Mouse (Mus musculus): ENCODE measurements around the gene Crocc. TPM values are rescaled to one million over a fixed set of nuclear protein-coding genes. Genes with fewer than 3 reads are reported as not detected.

Gene Crocc
- polyA plus RNA-seq (2015; fragmentation: Nextera tagmentation; extraction: Ambion mirVana): 10.1 and 11.3 TPM in 2 replicates

DNA sequence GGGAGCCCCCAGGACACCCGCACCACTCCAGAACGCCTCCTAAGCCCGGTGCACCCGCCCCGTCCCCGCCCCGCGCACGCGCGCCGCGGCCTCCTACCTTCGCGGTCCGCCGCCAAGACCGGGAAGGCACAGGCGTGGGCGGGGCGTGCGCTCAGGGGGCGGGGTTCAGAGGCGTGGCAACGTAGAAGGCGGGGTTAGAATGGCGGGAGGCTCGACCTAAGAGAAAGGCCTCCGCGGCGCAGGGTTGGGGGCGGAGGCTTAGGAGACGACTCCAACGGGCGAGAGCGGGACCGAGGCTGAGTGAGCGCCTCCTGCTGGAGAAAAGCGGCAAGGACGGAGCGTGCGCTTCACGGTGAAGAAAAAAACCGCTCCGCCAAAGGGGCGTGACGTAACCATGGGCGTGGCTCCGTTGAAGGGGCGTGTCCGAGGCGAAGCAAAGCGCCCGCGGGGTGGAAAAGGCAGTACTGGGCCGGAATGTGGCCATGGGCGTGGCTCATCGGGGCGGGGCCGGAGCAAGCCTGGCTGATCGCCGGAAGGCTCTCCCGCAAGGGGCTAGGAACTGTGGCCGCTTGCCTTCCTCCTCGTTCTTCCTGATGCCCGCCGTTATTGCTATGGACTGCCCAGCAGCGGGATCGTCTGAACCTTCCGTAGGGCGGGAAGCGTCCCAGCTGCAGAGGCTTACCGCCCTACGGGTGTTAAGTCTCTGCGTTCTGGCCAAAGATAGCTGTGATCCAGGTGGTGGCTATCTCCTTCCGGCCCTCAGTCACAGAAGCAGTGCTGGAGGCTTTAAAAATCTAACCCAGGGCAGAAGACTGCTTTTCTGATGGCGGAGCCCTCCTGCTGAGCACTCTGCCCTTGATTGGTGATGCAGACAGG is at the start of gene Crocc:
TSS of gene Crocc (minus strand) at position 125 of the 876 bp plus-strand sequence.
- peak within 1 kb of the TSS; percentile 72 for H3K4me3 ChIP-seq (ENCODE audit: low read length)
- H3K27me3 ChIP-seq (ENCODE audit: insufficient read depth, low read length): no peaks in the 10 kb centered on the region
- peak; percentile 96 for ATAC-seq (ENCODE audit: low FRiP score, low TSS enrichment)
- H3K27ac ChIP-seq (ENCODE audit: low read length): peak within 1 kb of the TSS; percentile 95
- H3K4me2 ChIP-seq (replicated peaks; ENCODE audit: low read depth, low read length): peak within 1 kb of the TSS; percentile 85
- WGBS: under 1% methylated on average over 77 of the region's 77 CpGs
- H3K4me1 ChIP-seq (ENCODE audit: insufficient read depth, low read length): peaks cover 19% of the 10 kb centered on the region
- H3K9me3 ChIP-seq (ENCODE audit: low read length): no peaks in the 10 kb centered on the region
- no peaks in the 10 kb centered on the region; the same call in 1 of the 2 replicates for H3K36me3 ChIP-seq (ENCODE audit: insufficient read depth, low read length)
- peak within 1 kb of the TSS; percentile 85 for H3K9ac ChIP-seq (replicated peaks; ENCODE audit: low read length)

DNA sequence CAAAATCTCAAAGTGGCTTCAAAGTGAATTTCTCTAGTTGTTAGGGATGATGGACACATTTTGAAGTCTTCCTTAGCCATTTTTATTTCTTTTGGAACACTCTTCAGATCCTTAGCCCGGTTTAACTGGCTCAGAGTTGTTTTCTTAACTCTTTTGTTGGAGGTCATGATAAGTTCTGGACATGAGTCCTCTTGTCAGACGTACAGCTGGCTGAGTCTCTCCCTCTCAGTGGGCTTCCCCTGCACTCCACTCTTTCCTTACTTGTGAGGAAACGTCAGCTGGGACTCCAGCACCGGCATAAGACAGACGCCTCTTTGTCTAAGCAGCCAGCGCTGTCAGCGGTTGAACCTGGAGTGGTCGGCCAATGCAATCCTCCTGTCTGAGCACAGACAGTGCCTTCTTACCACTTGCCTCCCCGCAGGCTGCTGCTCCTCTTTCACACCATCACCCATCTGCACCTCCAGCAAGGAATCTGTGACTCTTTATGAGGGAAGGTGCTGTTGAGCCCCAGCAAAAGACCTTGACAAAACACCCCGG is 47.9 kb upstream of the Crocc start:
- Histone ChIP-seq H3K9me3 (ENCODE audit: low read length) (no peaks in the 10 kb centered on the region), H3K9ac (replicated peaks; ENCODE audit: low read length) (no peak overlapping the region), H3K36me3 (ENCODE audit: insufficient read depth, low read length) (peaks cover 30% of the 10 kb centered on the region), H3K4me1 (ENCODE audit: insufficient read depth, low read length) (peaks cover 8% of the 10 kb centered on the region; the same call in 1 of the 2 replicates), H3K27me3 (ENCODE audit: insufficient read depth, low read length) (no peaks in the 10 kb centered on the region), H3K4me2 (replicated peaks; ENCODE audit: low read depth, low read length) (no peak overlapping the region), H3K27ac (ENCODE audit: low read length) (no peak overlapping the region), H3K4me3 (ENCODE audit: low read length) (no peak overlapping the region)
- 38% methylated on average over 10 of the region's 10 CpGs for WGBS
- ATAC-seq (ENCODE audit: low FRiP score, low TSS enrichment): no peak

DNA sequence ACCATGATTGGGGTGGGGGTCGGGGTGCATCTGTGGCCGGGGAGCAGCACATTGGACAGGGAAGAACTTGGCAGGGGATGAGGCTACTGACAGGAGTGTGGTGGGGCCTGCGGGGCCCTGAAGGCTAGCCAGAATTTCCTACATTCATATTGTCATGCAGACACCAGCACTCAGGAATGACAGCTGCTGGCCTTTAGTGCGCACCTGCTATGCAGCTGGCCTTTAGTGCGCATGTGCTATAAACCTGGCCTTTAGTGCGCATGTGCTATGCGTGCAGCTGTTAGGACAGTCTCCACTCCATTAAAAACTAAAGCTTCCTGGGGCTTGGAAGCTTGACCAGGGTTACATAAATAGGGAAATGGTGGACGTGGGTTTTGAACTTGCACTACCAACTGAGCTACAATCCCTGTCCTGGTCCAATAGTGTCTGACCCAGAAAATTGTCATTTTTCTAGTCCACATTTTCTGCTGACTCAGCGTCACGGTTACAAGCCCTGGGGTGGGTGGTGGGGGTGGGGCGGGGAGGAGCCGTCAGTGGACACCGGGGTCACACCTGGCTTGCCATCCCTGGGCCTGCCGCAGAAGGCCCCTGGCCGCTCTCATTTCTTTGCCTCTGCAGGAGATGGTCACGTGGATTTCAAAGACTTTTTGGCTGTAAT is 46.3 kb upstream of the Crocc start:
- H3K36me3 ChIP-seq (ENCODE audit: insufficient read depth, low read length): peaks cover 18% of the 10 kb centered on the region

DNA sequence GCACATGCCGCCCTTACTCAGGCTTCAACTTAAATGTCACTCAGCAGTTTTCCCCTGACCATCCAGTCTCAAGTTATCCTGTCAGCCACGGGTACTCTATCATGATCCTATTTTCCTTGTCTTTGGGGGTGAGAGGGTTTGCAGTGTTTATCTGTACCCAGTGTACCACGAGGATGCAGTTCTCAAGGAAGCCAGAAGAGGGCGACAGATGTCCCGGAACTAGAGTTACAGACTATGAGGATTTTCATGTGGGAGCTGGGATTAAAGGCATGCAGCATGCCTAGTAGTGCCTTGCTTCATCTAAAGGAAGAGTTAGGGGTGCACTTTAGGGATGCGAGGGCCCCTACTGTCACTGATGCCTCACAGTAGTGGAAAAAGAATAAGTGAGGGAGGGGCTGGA is 41.5 kb upstream of the Crocc start:
- no peak overlapping the region for H3K9ac ChIP-seq (replicated peaks; ENCODE audit: low read length)
- H3K27me3 ChIP-seq (ENCODE audit: insufficient read depth, low read length): no peaks in the 10 kb centered on the region
- H3K4me3 ChIP-seq (ENCODE audit: low read length): no peak overlapping the region
- H3K9me3 ChIP-seq (ENCODE audit: low read length): no peaks in the 10 kb centered on the region
- H3K4me1 ChIP-seq (ENCODE audit: insufficient read depth, low read length): 0 out of 2 replicates have a peak, but pooled peaks cover 4% of the 10 kb centered on the region
- 66% methylated on average over 6 of the region's 6 CpGs for WGBS
- ATAC-seq (ENCODE audit: low FRiP score, low TSS enrichment): no peak
- no peak overlapping the region for H3K27ac ChIP-seq (ENCODE audit: low read length)
- H3K4me2 ChIP-seq (replicated peaks; ENCODE audit: low read depth, low read length): no peak overlapping the region
- no peaks in the 10 kb centered on the region for H3K36me3 ChIP-seq (ENCODE audit: insufficient read depth, low read length)

More for the DNA sequence above, 46.3 kb upstream of the Crocc start:
- WGBS: 71% methylated on average over 16 of the region's 16 CpGs
- H3K4me2 ChIP-seq (replicated peaks; ENCODE audit: low read depth, low read length): no peak overlapping the region
- ATAC-seq (ENCODE audit: low FRiP score, low TSS enrichment): no peak
- no peak overlapping the region for H3K27ac ChIP-seq (ENCODE audit: low read length)
- H3K27me3 ChIP-seq (ENCODE audit: insufficient read depth, low read length): no peaks in the 10 kb centered on the region
- H3K4me3 ChIP-seq (ENCODE audit: low read length): no peak overlapping the region
- no peaks in the 10 kb centered on the region for H3K9me3 ChIP-seq (ENCODE audit: low read length)
- H3K9ac ChIP-seq (replicated peaks; ENCODE audit: low read length): no peak overlapping the region
- H3K4me1 ChIP-seq (ENCODE audit: insufficient read depth, low read length): peaks cover 8% of the 10 kb centered on the region; the same call in 1 of the 2 replicates

DNA sequence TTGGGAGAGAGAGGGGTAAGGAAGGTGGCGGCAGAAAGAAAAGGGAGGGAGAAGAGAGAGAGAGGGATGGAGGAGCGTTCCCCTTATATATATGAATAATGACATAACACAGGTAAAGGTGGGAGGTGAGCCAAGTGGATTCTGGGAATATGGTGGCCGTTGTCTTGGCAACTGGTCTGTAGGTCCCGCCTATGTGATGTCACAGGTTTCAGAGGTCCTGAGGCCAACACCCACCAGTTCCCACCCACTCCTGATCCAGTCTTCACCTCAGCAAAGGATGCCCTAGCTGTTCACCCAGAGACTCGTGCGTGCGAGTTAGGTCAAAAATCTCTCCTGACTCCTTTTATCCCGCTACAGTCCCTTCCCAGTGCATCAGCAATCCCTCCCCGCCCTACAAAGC is 40.9 kb upstream of the Crocc start:
- Histone ChIP-seq H3K4me3 (ENCODE audit: low read length) (no peak overlapping the region), H3K9me3 (ENCODE audit: low read length) (no peaks in the 10 kb centered on the region), H3K4me1 (ENCODE audit: insufficient read depth, low read length) (0 out of 2 replicates have a peak, but pooled peaks cover 4% of the 10 kb centered on the region), H3K27ac (ENCODE audit: low read length) (no peak overlapping the region), H3K27me3 (ENCODE audit: insufficient read depth, low read length) (no peaks in the 10 kb centered on the region), H3K36me3 (ENCODE audit: insufficient read depth, low read length) (no peaks in the 10 kb centered on the region), H3K9ac (replicated peaks; ENCODE audit: low read length) (no peak overlapping the region), H3K4me2 (replicated peaks; ENCODE audit: low read depth, low read length) (no peak overlapping the region)
- WGBS: 90% methylated on average over 9 of the region's 9 CpGs
- ATAC-seq (ENCODE audit: low FRiP score, low TSS enrichment): no peak

DNA sequence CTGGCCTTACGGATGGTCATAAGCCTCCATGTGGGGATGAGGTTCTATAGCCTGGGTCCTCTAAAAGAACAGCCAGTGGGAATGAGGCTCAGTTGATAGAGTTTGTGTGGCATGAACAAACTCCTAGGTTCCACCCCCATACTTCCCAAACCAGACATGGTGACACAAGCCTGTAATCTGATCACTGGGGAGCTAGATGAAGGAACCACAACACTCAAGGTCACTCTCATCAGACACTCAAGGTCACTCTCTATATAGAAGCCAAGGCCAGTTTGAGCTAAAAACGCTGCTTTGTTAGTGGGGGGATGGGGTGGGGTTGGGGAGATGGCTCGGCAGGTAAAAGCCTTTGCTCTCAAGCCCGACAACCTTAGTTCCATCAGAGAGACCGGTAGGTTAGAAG is 39.6 kb upstream of the Crocc start:
- H3K4me1 ChIP-seq (ENCODE audit: insufficient read depth, low read length): 0 out of 2 replicates have a peak, but pooled peaks cover 4% of the 10 kb centered on the region
- no peak for ATAC-seq (ENCODE audit: low FRiP score, low TSS enrichment)
- WGBS: 67% methylated on average over 5 of the region's 5 CpGs
- no peak overlapping the region for H3K9ac ChIP-seq (replicated peaks; ENCODE audit: low read length)
- H3K4me3 ChIP-seq (ENCODE audit: low read length): no peak overlapping the region
- no peaks in the 10 kb centered on the region for H3K27me3 ChIP-seq (ENCODE audit: insufficient read depth, low read length)
- H3K9me3 ChIP-seq (ENCODE audit: low read length): no peaks in the 10 kb centered on the region
- H3K4me2 ChIP-seq (replicated peaks; ENCODE audit: low read depth, low read length): no peak overlapping the region
- no peaks in the 10 kb centered on the region for H3K36me3 ChIP-seq (ENCODE audit: insufficient read depth, low read length)
- H3K27ac ChIP-seq (ENCODE audit: low read length): no peak overlapping the region

DNA sequence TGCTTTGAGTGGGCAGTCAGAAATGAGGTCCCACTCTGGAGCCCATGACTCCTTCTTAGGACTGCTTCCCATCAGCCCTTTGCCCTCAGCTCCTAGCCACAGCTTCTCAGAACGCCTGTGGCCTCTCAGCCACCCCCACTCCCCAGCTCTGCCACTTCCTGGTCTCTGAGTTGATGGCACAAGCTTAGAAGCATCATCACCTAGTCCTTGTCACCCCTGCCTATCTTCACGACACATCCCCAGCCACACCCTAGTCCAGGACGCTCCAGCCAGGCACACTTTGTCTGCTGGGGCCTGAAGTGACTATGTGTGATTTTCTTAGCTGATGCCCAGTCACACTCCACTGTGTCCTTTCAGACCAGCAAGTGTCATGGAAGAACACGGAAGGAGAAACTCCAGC is 38.6 kb upstream of the Crocc start:
- H3K4me2 ChIP-seq (replicated peaks; ENCODE audit: low read depth, low read length): no peak overlapping the region
- no peak overlapping the region for H3K27ac ChIP-seq (ENCODE audit: low read length)
- no peak for ATAC-seq (ENCODE audit: low FRiP score, low TSS enrichment)
- no peak overlapping the region for H3K9ac ChIP-seq (replicated peaks; ENCODE audit: low read length)
- H3K4me1 ChIP-seq (ENCODE audit: insufficient read depth, low read length): 0 out of 2 replicates have a peak, but pooled peaks cover 4% of the 10 kb centered on the region
- no peak overlapping the region for H3K4me3 ChIP-seq (ENCODE audit: low read length)
- no peaks in the 10 kb centered on the region for H3K36me3 ChIP-seq (ENCODE audit: insufficient read depth, low read length)
- no peaks in the 10 kb centered on the region for H3K27me3 ChIP-seq (ENCODE audit: insufficient read depth, low read length)
- no peaks in the 10 kb centered on the region for H3K9me3 ChIP-seq (ENCODE audit: low read length)
- WGBS: 75% methylated on average over 4 of the region's 4 CpGs

DNA sequence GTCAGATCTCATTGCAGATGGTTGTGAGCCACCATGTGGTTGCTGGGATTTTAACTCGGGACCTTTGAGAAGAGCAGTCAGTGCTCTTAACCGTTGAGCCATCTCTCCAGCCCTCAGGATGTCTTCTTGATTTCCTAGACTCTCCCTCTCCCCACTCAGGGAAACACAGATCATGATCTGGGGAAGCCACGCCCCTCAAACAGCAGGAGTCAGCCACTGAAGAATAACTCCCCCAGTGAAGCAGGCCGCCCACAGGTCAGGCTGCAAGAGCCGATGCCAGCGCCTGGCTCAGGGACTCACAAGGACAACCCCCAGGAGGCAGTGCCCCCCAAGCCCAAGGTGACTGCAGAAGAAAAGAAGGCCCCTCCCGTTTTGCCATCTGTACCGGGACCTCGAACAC is 36.4 kb upstream of the Crocc start:
- H3K9ac ChIP-seq (replicated peaks; ENCODE audit: low read length): no peak overlapping the region
- H3K27ac ChIP-seq (ENCODE audit: low read length): no peak overlapping the region
- no peaks in the 10 kb centered on the region for H3K9me3 ChIP-seq (ENCODE audit: low read length)
- no peak overlapping the region for H3K4me2 ChIP-seq (replicated peaks; ENCODE audit: low read depth, low read length)
- no peaks in the 10 kb centered on the region for H3K36me3 ChIP-seq (ENCODE audit: insufficient read depth, low read length)
- no peak overlapping the region for H3K4me3 ChIP-seq (ENCODE audit: low read length)
- 11% methylated on average over 9 of the region's 9 CpGs for WGBS
- H3K27me3 ChIP-seq (ENCODE audit: insufficient read depth, low read length): no peaks in the 10 kb centered on the region
- H3K4me1 ChIP-seq (ENCODE audit: insufficient read depth, low read length): 0 out of 2 replicates have a peak, but pooled peaks cover 4% of the 10 kb centered on the region
- ATAC-seq (ENCODE audit: low FRiP score, low TSS enrichment): peak; percentile 32; the same call in 1 of the 2 replicates

DNA sequence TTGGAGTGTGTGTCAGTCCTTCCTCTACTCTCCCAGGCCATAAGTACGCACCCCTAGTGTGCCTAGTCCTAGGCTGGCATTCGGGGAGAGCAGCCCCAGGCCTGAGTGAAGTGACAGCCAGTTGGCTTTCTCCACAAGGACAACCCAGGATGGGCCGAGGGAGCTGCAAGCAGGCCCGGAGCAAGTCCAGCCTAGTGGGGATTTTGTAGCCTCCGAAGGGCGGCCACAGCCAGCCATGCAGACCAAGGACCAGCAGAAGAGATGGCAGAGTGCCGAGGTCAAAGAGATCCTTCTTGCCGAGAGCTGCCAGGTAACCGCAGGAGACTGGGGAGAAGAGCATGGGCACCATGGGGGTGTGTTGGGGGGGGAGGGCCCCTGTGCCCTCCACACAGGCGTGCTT is 34.7 kb upstream of the Crocc start:
- H3K27me3 ChIP-seq (ENCODE audit: insufficient read depth, low read length): no peaks in the 10 kb centered on the region
- ATAC-seq (ENCODE audit: low FRiP score, low TSS enrichment): no peak
- 0 out of 2 replicates have a peak, but pooled peaks cover 4% of the 10 kb centered on the region for H3K4me1 ChIP-seq (ENCODE audit: insufficient read depth, low read length)
- no peaks in the 10 kb centered on the region for H3K36me3 ChIP-seq (ENCODE audit: insufficient read depth, low read length)
- H3K9ac ChIP-seq (replicated peaks; ENCODE audit: low read length): no peak overlapping the region
- no peak overlapping the region for H3K4me2 ChIP-seq (replicated peaks; ENCODE audit: low read depth, low read length)
- H3K4me3 ChIP-seq (ENCODE audit: low read length): no peak overlapping the region
- 84% methylated on average over 10 of the region's 10 CpGs for WGBS
- H3K27ac ChIP-seq (ENCODE audit: low read length): no peak overlapping the region
- no peaks in the 10 kb centered on the region for H3K9me3 ChIP-seq (ENCODE audit: low read length)

Measured in kidney, embryonic 16.5 days (tissue).